Mouse (Mus musculus) heart, postnatal 36 days (tissue): Measurements from ENCODE around the gene Myadml2. TPM values are rescaled to one million over a fixed set of nuclear protein-coding genes. Genes with fewer than 3 reads are reported as not detected.

ENCODE experiments used
- DNase-seq, 2 experiments: peaks; one replicate each; pipeline ENCODE4 v3.0.0; 2021 to 2022
- intact Hi-C: fragments of 180-260 bp; cut with DNase I; formaldehyde crosslinking; loops from one replicate; pipeline ENCODE4 v1.15.1; 2025
- total RNA-seq, 2 experiments: library from RNA; stranded (reverse); gene quantifications; 2 replicates each; pipeline ENCODE4 v1.2.3; 2021

The Myadml2 gene
- total RNA-seq, 2 experiments from 2014 or later = 76.1 to 78.1 TPM

- intact Hi-C loops = no loop called here
- no peak for DNase-seq
These were observed 31.2 kb downstream of the Myadml2 start for GRCm38 (mm10) chr11:120616617-120617294.

- intact Hi-C loops = no loop called here
- no peak for DNase-seq
These were observed 32.3 kb downstream of the Myadml2 start for GRCm38 (mm10) chr11:120615606-120616203.

GRCm38 (mm10) chr11:120615167-120615566 lies 32.8 kb downstream of the Myadml2 start:
- DNase-seq = no peak
- intact Hi-C loops = no loop called here

GRCm38 (mm10) chr11:120613976-120614375 lies 34.0 kb downstream of the Myadml2 start:
- no peak for DNase-seq
- intact Hi-C loops = no loop called here

- DNase-seq = no peak
- intact Hi-C loops = no loop called here
These were observed 34.4 kb downstream of the Myadml2 start for GRCm38 (mm10) chr11:120613481-120613972.

- intact Hi-C loops = loop anchor here (1.0 kb wide), 2 partner anchors 96 to 123 kb away; no protein-coding TSS in a partner anchor
- DNase-seq = peak; percentile 73 to 82
These were observed 35.2 kb downstream of the Myadml2 start for GRCm38 (mm10) chr11:120612763-120613162.

- DNase-seq = no peak
These were observed 37.4 kb downstream of the Myadml2 start for GRCm38 (mm10) chr11:120610477-120611046.

GRCm38 (mm10) chr11:120609250-120609649 lies 38.7 kb downstream of the Myadml2 start:
- intact Hi-C loops = no loop called here
- DNase-seq = no peak

More at GRCm38 (mm10) chr11:120610477-120611046, 37.4 kb downstream of the Myadml2 start:
- intact Hi-C loops = no loop called here

- intact Hi-C loops = no loop called here
- DNase-seq = no peak
These were observed 39.5 kb downstream of the Myadml2 start, which contains the start of gene Npb for GRCm38 (mm10) chr11:120608241-120609034. TSS of gene Npb (plus strand) at chr11:120608477.

GRCm38 (mm10) chr11:120606764-120607163 lies 41.2 kb downstream of the Myadml2 start:
- no peak for DNase-seq
- intact Hi-C loops = no loop called here

GRCm38 (mm10) chr11:120605667-120606066 lies 42.3 kb downstream of the Myadml2 start:
- no peak for DNase-seq
- intact Hi-C loops = no loop called here

- intact Hi-C loops = no loop called here
- no peak for DNase-seq
These were observed 44.4 kb downstream of the Myadml2 start for GRCm38 (mm10) chr11:120603545-120603944.

- DNase-seq = no peak
- intact Hi-C loops = no loop called here
These were observed 47.2 kb downstream of the Myadml2 start for GRCm38 (mm10) chr11:120600716-120601115.

- intact Hi-C loops = loop anchor here (2.0 kb wide), 1 partner anchor 16 kb away; no protein-coding TSS in a partner anchor
These were observed 48.9 kb downstream of the Myadml2 start for GRCm38 (mm10) chr11:120598990-120599549.

GRCm38 (mm10) chr11:120598283-120598989 lies 49.5 kb downstream of the Myadml2 start, which contains the start of the genes Alyref and Anapc11:
TSS of gene Alyref (minus strand) at chr11:120598365.
TSS of gene Anapc11 (plus strand) at chr11:120598421.
- intact Hi-C loops = loop anchor here (2.0 kb wide), 1 partner anchor 16 kb away; no protein-coding TSS in a partner anchor
- DNase-seq = peak; percentile 95

More at GRCm38 (mm10) chr11:120598990-120599549, 48.9 kb downstream of the Myadml2 start:
- no peak for DNase-seq

GRCm38 (mm10) chr11:120597240-120598235 lies 50.4 kb downstream of the Myadml2 start:
- intact Hi-C loops = loop anchor here (2.0 kb wide), 1 partner anchor 15 kb away; no protein-coding TSS in a partner anchor
- no peak for DNase-seq
